Mouse (Mus musculus): Measurements from ENCODE around the gene Kbtbd13.

Gene Kbtbd13

DNA sequence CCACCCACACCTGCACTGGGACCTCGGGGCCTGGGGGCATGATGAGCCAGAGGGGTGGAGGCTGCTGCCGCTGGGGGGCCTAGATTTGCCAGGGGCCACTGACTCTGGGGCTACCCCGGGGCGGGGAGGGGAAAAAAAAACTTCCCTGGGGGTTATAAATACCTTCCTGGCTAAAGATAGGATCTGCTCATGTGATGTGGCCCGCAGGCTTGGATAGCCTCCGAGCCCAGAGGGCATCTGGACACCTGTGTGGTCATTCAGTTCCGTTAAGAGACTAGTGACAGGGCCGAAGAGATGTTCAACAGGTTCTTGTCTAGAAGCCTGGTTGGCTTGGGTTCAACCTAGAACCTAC, at the start of gene Kbtbd13:
TSS of gene Kbtbd13 (minus strand) at position 40 of the 352 bp plus-strand sequence.
- DNase-seq (ENCODE audit: low spot score), result no peak

- peak; percentile 99 for DNase-seq (ENCODE audit: low spot score)
These were observed 44.3 kb upstream of the Kbtbd13 start, which contains the start of gene Mtfmt for GRCm38 (mm10) chr9:65435671-65436301. Mtfmt (plus strand) TSS chr9:65435782.

GRCm38 (mm10) chr9:65435211-65435610, 43.8 kb upstream of the Kbtbd13 start:
- DNase-seq (ENCODE audit: low spot score), result no peak

- DNase-seq (ENCODE audit: low spot score), result peak; percentile 73
These were observed 42.7 kb upstream of the Kbtbd13 start for GRCm38 (mm10) chr9:65434140-65434539.

GRCm38 (mm10) chr9:65432236-65432635, 40.8 kb upstream of the Kbtbd13 start:
- peak; percentile 88 for DNase-seq (ENCODE audit: low spot score)

GRCm38 (mm10) chr9:65430921-65431320, 39.5 kb upstream of the Kbtbd13 start:
- no peak for DNase-seq (ENCODE audit: low spot score)

DNA sequence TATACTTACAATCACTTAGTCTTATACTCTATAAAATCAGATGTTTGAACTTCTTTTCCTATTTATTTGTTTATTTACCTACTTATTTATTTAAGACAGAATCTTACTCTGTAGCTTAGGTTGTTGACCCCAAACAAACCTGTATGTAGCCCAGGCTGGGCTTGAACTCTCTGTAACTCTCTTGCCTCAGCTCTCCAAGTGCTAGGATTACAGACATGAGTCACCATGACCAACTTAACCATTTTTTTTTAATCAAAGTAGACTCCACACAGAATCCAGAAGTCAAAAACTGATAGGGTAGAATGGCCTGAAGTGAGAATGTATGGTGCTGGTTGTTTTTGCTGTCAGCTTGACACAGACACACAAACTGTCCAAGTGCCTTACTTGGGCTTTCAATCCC, 38.9 kb upstream of the Kbtbd13 start:
- no peak for DNase-seq (ENCODE audit: low spot score)

DNA sequence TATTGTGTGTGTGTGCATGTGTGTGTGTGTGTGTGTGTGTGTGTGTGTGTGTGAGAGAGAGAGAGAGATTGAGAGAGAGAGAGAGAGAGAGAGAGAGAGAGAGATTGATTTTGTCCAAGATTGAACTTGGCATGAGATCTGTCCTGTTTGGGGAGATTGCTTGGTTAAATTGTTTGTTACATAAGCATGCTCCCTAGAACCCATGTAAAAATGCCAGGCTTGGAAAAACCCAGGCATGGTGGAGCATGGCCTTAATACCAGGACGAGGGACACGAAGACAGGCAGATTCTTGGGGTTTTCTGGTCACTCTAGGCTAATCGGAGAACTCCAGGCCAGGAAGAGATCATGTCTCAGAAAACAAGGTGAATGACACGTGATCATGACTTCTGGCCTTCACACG, 36.6 kb upstream of the Kbtbd13 start:
- DNase-seq (ENCODE audit: low spot score), result no peak

GRCm38 (mm10) chr9:65427511-65427910, 36.1 kb upstream of the Kbtbd13 start:
- no peak for DNase-seq (ENCODE audit: low spot score)

GRCm38 (mm10) chr9:65424393-65424792, 32.9 kb upstream of the Kbtbd13 start:
- DNase-seq (ENCODE audit: low spot score), result no peak

GRCm38 (mm10) chr9:65422760-65423501, 31.5 kb upstream of the Kbtbd13 start, which contains the start of gene Slc51b:
Slc51b (minus strand) TSS chr9:65422955.
- no peak for DNase-seq (ENCODE audit: low spot score)

GRCm38 (mm10) chr9:65419633-65420032, 28.2 kb upstream of the Kbtbd13 start:
- no peak for DNase-seq (ENCODE audit: low spot score)

GRCm38 (mm10) chr9:65417738-65418137, 26.3 kb upstream of the Kbtbd13 start:
- no peak for DNase-seq (ENCODE audit: low spot score)

DNA sequence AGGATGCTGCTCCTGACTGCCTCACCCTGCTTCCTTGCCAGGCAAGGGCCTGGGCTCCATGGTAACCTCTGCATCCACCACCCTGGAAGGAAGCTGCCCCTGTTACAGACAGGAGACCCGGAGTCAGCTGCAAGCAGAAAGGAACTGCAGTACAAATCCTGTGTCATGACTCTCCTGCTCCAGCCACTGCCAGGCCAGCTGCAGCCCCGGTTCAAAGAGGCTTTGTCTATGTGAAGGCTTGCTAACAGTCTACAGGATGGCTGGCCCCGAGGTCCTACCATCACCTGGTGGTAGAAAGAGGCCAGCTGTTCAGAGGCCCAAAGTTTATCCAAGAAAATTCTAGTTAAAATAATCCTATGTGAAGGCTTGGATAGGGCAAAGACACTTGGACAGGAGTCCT, 19.9 kb upstream of the Kbtbd13 start:
- no peak for DNase-seq (ENCODE audit: low spot score)

GRCm38 (mm10) chr9:65410378-65410777, 18.9 kb upstream of the Kbtbd13 start:
- DNase-seq (ENCODE audit: low spot score), result no peak

DNA sequence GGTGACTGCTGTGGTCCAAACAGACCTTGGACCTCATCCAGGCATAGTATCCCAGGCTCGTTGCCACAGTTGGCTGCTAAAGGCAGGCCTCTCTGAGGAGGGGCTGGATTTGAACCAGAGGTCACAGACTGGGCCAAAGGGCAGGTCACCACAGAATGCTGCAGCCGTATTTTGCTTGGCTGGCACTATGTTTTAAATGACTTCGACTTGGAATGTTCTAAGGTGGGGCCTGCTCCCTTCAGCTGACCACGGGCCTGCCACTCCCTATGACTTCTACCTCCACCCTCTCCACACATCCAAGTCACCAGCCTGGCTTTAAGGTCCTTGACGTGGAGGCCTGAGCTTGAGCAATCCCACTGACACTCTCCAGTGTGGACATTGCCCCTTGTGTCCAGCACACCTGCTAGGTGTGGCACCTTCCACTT, 17.4 kb upstream of the Kbtbd13 start:
- DNase-seq (ENCODE audit: low spot score), result no peak

- DNase-seq (ENCODE audit: low spot score), result no peak
These were observed 16.4 kb upstream of the Kbtbd13 start for GRCm38 (mm10) chr9:65407861-65408260.

DNA sequence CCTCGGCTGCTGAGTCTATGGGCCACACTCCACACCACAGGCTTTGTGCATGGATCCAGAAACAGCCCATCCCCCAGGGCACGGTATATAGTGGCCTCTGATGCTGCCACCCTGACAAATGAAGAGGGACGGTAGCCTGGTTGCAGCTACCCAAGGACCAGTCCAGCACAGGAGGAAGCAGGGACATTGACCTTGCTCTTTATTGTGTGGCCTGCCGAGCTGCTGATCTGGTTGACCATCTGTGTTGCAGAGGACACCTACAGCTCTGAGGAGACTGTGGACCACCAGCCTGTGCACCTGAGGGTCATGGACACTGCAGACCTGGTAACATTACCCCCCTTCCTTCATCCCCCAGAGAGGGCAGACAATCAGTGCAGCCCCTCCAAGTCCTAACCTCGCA, 15.9 kb upstream of the Kbtbd13 start:
- DNase-seq (ENCODE audit: low spot score), result no peak

DNA sequence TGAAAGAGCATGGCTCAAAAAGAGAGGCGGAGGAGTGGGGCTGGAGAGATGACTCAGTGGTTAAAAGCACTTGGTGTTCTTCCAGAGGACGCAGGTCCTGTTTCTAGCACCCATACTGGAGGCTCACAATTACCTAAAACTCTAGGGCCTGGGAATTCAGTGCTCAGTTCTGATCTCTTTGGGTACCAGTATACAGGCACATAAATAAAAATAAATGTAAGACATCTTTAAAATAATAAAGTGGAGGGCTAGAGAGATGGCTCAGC, 13.7 kb upstream of the Kbtbd13 start:
- DNase-seq (ENCODE audit: low spot score), result no peak

- DNase-seq (ENCODE audit: low spot score), result no peak
These were observed 13.1 kb upstream of the Kbtbd13 start for GRCm38 (mm10) chr9:65404331-65405183.

GRCm38 (mm10) chr9:65399934-65400333, 8.5 kb upstream of the Kbtbd13 start:
- no peak for DNase-seq (ENCODE audit: low spot score)

DNA sequence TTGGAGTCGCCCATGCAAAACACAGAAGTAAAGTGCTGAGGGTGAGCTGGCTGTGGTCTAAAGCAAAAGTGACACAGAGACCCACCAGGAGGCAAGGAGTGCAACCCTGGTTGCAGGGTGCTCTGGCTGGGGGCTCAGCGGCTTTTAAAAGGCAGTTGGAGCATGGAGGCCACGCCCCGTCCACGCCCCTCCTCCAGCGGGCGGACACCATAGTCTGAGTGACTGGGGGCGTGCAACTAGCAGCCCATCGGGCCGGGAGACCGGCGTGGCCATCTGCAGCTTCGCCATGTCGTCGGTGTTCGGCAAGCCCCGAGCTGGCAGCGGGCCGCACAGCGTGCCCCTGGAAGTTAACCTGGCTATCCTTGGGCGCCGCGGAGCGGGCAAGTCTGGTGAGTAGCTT, 6.8 kb upstream of the Kbtbd13 start, which contains the start of gene Rasl12:
TSS of gene Rasl12 (plus strand) at position 228 of the 400 bp plus-strand sequence.
- peak; percentile 92 for DNase-seq (ENCODE audit: low spot score)

- no peak for DNase-seq (ENCODE audit: low spot score)
These were observed 2.9 kb upstream of the Kbtbd13 start for GRCm38 (mm10) chr9:65394360-65394759.

All from embryo, embryonic 10 days (tissue).